Mouse (Mus musculus) liver, postnatal 0 days (tissue): ENCODE measurements at regions not wholly inside any gene's neighbourhood (a gene's known extent, or its start where the extent isn't known, plus 50 kb on each side); places are given as distances from the start of the nearest gene placed in this dataset.

Source experiments
- CTCF ChIP-seq: sonication (generic); IDR thresholded peaks from 2 replicates; pipeline ENCODE4 v1.5.1; 2016; ENCODE audit warnings: antibody characterized with exemption, low read depth
- EP300 ChIP-seq: IDR thresholded peaks from 2 replicates; pipeline ENCODE4 v1.6.1; 2016; ENCODE audit warnings: antibody characterized with exemption, low read depth, mild to moderate bottlenecking

DNA sequence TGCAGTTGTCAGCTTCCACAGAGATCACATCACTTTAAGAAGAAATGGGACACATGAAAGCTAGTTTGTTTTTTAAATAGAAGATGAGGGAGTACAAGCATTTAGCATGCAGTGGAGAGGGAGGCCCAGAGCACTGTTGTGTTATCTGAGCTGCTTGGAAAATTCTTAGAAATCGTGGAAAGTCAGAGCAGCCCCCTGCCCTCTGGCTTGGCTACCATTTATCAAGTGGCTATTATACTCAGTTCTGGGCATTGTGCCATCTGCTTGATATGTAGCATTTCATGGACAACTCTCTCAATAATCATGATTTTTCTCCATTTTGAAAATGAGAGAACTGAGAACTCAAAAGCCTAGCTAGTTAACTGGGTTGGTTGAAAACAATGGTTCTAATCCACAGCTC is 470.8 kb downstream of the Gm826 start:
- no peak for TF ChIP-seq CTCF
- TF ChIP-seq EP300, result no peak
